Mouse (Mus musculus) midbrain, embryonic 10.5 days (tissue): Measurements from ENCODE around the gene Ralgapa2. TPM values are rescaled to one million over a fixed set of nuclear protein-coding genes. Genes with fewer than 3 reads are reported as not detected.

Experiments used
- DNase-seq: peaks from one replicate; pipeline ENCODE4 v3.0.0-alpha.2; 2017; ENCODE audit warnings: low spot score
- H3K27ac ChIP-seq: fragments of 300-500 bp; sonication (generic); replicated peaks from 2 replicates; pipeline ENCODE4 v1.5.1; 2016; ENCODE audit warnings: mild to moderate bottlenecking
- H3K27me3 ChIP-seq: fragments of 300-500 bp; sonication (generic); 2 replicates; pipeline ENCODE4 v1.6.1; 2016; ENCODE audit warnings: low read depth, mild to moderate bottlenecking; ENCODE audit not compliant: poor library complexity, severe bottlenecking
- H3K36me3 ChIP-seq: fragments of 300-500 bp; sonication (generic); 2 replicates; pipeline ENCODE4 v1.6.1; 2016; ENCODE audit warnings: mild to moderate bottlenecking, moderate library complexity
- H3K4me1 ChIP-seq: fragments of 300-500 bp; sonication (generic); 2 replicates; pipeline ENCODE4 v1.6.1; 2016
- H3K4me3 ChIP-seq: fragments of 300-500 bp; sonication (generic); 2 replicates; pipeline ENCODE4 v1.5.1; 2016; ENCODE audit warnings: mild to moderate bottlenecking, moderate library complexity
- H3K9me3 ChIP-seq: fragments of 300-500 bp; sonication (generic); replicated peaks from 2 replicates; pipeline ENCODE4 v1.6.1; 2016; ENCODE audit warnings: mild to moderate bottlenecking
- WGBS: fragments of 180-500 bp; shearing (Covaris S2); methylation state at CpG from one replicate; pipeline ENCODE4 v1.1.7; 2016; 5-methylcytosine and 5-hydroxymethylcytosine counted together
- polyA plus RNA-seq: library from polyadenylated mRNA; unstranded; fragments of >200 nt; fragmentation: Nextera tagmentation; extraction: Ambion mirVana; gene quantifications from 2 replicates; pipeline ENCODE4 v1.2.1, GENCODE M21; 2016

Ralgapa2 gene
- polyA plus RNA-seq, 1 experiment from 2014 or later, result 9.7 TPM

DNA sequence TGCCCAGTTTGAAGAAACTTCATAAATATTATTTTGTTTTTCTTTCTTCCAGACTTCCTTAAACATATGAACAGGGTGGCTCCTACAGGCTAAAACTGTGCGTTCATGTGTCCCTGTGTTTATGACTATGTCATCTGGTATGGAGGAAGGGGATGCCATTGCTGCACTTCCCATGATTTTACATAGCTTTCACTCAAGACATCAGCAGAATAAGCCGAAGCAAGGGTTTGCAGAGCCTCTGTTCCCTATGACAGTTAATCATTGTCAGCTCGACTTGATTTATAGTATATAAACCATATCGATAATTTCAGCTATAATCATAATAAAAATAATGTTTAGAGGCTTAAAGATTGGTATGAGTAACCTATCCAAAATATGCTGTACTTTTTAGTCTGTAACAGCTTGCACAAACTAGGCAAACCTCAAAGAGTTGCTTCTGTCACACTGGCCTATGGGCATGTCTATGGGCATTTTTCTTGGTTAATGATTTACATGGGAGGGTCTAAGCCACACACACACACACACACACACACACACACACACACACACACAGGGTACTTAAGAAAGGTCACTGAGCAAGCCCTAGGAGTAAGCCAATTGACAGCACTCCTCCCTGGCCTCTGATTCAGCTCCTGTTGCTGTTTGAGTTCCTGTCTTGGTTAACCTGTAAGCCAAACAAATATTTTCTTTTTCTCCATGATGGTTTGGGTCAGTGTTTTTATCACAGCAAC lies 12.7 kb upstream of the Ralgapa2 start:
- no peaks in the 10 kb centered on the region for H3K36me3 ChIP-seq
- H3K27ac ChIP-seq, result no peak overlapping the region
- no peaks in the 10 kb centered on the region for H3K9me3 ChIP-seq
- H3K4me3 ChIP-seq, result no peak overlapping the region
- H3K27me3 ChIP-seq, result no peaks in the 10 kb centered on the region
- 88% methylated on average over 4 of the region's 4 CpGs for WGBS
- H3K4me1 ChIP-seq, result 0 out of 2 replicates have a peak, but pooled peaks cover 4% of the 10 kb centered on the region
- DNase-seq, result no peak

DNA sequence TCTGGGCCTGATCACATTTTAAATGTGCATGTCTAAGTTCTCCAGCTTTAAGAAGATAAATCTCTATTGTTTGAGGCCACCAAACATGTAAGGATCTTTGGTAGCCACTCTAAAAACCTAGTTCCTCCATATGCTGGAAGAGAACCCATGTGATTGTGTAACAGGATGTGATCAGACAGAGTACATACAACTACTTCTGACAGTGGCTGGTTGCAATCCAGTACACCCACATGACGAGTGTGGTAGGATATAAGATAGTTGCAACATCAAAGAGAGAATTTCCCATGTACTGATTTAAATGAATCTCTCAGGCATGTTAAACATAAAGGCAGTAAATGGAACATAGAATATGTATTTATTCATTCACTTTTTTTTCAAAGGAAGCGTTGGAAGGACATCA lies 4.8 kb upstream of the Ralgapa2 start:
- no peaks in the 10 kb centered on the region; the same call in 1 of the 2 replicates for H3K4me1 ChIP-seq
- 91% methylated on average over 2 of the region's 2 CpGs for WGBS

DNA sequence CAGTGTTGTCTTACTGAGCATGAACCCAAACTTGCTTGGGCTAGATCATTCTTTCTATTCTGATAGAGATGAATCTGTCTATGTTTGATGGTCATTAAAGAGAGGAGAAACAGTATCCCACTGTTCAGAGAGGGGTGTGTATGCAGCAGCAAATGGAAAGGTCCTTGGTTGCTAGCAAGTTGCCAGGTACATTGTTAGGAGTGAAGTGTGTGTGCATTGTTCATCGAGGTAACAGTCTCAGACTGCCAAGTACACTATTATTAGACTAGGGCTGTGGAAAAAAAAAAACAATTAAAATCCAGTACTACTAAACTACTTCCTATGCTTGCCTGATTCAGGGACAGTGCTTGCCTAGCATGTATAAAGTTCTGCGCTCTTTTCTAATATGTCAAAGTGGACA lies 2.9 kb upstream of the Ralgapa2 start:
- 92% methylated on average over 2 of the region's 2 CpGs for WGBS
- Histone ChIP-seq H3K4me3 (no peak overlapping the region), H3K4me1 (peaks cover 16% of the 10 kb centered on the region), H3K9me3 (no peaks in the 10 kb centered on the region), H3K27ac (no peak overlapping the region), H3K27me3 (no peaks in the 10 kb centered on the region), H3K36me3 (no peaks in the 10 kb centered on the region)
- no peak for DNase-seq

More for the DNA sequence above, 4.8 kb upstream of the Ralgapa2 start:
- Histone ChIP-seq H3K27ac (no peak overlapping the region), H3K27me3 (no peaks in the 10 kb centered on the region), H3K4me3 (no peak overlapping the region), H3K9me3 (no peaks in the 10 kb centered on the region), H3K36me3 (no peaks in the 10 kb centered on the region)
- no peak for DNase-seq

DNA sequence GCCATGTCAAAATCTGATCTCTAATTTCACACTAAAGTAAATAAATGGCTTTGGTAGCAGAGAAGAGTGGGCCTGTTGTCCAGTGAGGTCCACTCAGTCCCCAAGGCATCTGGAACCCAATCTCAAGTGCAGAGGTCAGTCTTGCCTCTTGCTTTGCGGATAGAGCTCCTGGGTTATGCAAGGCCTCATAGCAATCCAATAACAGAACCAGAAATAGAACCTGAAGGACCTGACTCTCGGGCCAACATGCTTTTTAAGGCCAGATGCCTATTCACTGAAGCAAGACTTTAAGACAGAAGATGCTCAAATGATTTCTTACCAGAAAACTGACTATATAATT lies 407 bp upstream of the Ralgapa2 start:
- no peak for DNase-seq
- H3K36me3 ChIP-seq, result no peaks in the 10 kb centered on the region
- 0 out of 2 replicates have a peak overlapping the region, but pooled peaks have one; percentile 95 for H3K27ac ChIP-seq
- no peaks in the 10 kb centered on the region for H3K27me3 ChIP-seq
- WGBS, result 76% methylated on average over 2 of the region's 2 CpGs
- H3K4me3 ChIP-seq, result peak overlapping the region; percentile 87
- peaks cover 26% of the 10 kb centered on the region for H3K4me1 ChIP-seq
- H3K9me3 ChIP-seq, result no peaks in the 10 kb centered on the region

DNA sequence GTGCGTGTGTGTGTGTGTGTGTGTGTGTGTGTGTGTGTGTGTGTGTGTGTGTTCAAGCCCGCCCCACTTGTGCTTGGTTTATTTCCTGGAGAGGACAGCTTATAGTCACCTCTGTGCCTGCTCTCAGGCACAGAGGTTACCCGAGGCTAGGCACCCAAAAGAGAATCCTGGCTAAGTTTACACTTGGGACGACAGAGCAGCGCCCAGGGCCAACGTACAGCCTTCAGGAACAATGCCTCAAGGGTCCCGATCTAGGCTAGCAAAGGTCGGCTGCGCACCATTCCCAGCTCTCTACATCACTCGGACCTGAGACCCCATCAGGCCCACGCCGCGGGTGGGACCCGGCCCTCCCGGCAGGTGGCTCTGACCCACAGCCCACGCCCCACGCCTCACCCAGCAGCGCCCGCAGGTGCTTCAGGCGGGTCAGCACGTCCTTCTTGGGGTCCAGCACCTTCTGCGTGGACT lies 711 bp downstream of the Ralgapa2 start:
- Histone ChIP-seq H3K27ac (peak overlapping the region; percentile 95), H3K4me1 (peaks cover 26% of the 10 kb centered on the region), H3K4me3 (peak overlapping the region; percentile 87), H3K36me3 (no peaks in the 10 kb centered on the region), H3K27me3 (no peaks in the 10 kb centered on the region), H3K9me3 (no peaks in the 10 kb centered on the region)
- DNase-seq, result no peak
- under 1% methylated on average over 22 of the region's 22 CpGs for WGBS

DNA sequence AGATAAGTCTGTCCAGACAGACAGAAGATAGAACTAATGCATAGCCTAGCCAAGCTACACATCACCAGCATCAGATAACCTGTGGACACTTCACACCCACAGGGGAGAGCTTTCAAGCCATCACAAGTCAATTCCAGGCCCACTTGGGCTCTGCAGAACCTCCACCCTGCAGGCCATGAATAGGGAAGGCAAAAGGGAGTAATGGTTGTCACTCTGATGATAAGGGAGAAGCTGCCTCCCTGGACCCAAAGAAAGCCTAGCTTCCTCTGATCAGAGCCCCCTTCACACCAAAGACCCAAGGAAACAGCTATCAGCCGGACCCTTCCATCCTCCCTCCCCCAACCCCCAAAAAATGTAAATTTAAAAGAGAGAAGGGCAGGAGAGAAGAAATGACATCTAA lies 1.4 kb downstream of the Ralgapa2 start:
- H3K27me3 ChIP-seq, result no peaks in the 10 kb centered on the region
- H3K4me1 ChIP-seq, result peaks cover 26% of the 10 kb centered on the region
- DNase-seq, result no peak
- 15% methylated on average over 1 of the region's 1 CpGs for WGBS
- H3K36me3 ChIP-seq, result no peaks in the 10 kb centered on the region
- H3K4me3 ChIP-seq, result peak overlapping the region; percentile 87
- no peak overlapping the region for H3K27ac ChIP-seq
- H3K9me3 ChIP-seq, result no peaks in the 10 kb centered on the region

DNA sequence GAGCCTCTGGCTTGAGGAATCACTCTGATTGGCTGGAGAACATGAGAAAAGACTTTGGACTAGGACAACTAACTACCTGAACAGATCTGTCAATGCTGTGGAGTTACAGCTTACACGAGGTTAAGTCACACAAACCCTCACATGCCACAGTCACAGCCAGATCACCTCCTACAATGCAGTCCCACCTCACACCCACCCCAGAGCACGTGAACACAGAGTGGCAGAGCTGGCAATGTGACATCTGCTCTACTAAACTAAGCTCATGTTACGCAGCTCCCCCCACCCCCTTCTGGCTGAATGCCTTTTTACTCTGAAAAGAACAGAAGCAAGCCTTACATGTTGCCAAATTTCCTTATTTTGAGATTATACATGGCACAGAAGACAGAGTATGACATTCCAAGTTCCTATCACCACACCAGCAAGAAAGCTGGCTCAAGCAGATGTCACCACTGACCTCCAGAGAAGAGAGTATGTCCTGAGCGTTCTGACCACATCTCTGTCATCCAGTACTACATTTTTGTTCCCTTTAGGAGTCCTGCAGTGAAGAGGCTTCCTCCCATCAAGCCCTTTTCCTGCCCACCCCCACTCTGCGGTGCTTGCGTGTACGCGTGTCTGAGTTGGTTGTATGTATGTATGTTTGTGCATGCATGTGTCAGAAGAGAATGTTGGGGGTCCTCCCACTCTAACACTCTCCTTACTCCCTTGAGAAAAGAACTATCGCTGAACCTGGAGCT lies 9.4 kb downstream of the Ralgapa2 start:
- no peaks in the 10 kb centered on the region for H3K27me3 ChIP-seq
- DNase-seq, result no peak
- peaks cover 16% of the 10 kb centered on the region for H3K4me1 ChIP-seq
- no peaks in the 10 kb centered on the region for H3K9me3 ChIP-seq
- no peaks in the 10 kb centered on the region; the same call in 1 of the 2 replicates for H3K36me3 ChIP-seq
- H3K4me3 ChIP-seq, result no peak overlapping the region
- no peak overlapping the region for H3K27ac ChIP-seq
- 83% methylated on average over 9 of the region's 9 CpGs for WGBS

DNA sequence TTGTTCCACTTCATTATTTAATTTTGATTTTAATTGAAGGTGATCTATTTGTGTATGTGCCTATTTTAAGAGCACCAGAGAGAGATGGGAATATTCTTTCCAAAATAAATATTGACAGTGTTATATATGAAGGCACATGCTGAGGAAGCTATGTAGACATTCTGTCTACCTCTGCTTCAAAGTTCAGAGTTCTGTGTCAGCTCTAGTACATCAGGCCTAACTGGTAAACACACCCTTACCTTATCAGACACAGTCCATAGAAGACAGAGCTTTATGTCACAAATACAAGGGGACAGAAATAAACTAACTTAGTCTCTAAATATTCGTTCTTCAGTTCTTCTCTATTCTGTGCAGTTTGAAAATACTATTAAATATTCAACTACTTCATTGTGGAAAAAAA lies 12.1 kb downstream of the Ralgapa2 start:
- Histone ChIP-seq H3K9me3 (no peaks in the 10 kb centered on the region), H3K4me3 (no peak overlapping the region), H3K4me1 (peaks cover 23% of the 10 kb centered on the region), H3K27me3 (no peaks in the 10 kb centered on the region), H3K27ac (no peak overlapping the region), H3K36me3 (no peaks in the 10 kb centered on the region; the same call in 1 of the 2 replicates)
- no peak for DNase-seq
- 93% methylated on average over 1 of the region's 1 CpGs for WGBS

DNA sequence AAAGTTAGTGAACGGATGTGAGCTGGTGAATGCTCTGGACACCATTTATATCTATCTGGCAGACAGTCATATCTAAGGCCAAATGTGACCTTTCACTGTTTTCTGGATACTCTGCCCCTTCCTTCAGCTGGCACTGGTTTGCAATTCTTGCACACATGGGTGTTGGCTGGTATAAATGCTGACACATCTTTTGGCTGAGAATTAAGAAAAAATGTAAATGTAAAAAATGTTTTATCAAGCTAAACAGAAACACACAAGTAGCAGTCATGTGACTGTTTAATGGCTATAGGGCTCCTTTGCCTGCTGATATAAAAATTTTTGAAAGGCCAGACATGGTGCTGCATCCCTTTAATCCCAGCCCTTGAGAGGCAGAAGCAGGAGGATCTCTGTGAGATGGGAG lies 13.0 kb downstream of the Ralgapa2 start:
- WGBS, result 100% methylated on average over 1 of the region's 1 CpGs
- Histone ChIP-seq H3K4me1 (peaks cover 23% of the 10 kb centered on the region), H3K4me3 (no peak overlapping the region), H3K27me3 (no peaks in the 10 kb centered on the region), H3K27ac (no peak overlapping the region), H3K9me3 (no peaks in the 10 kb centered on the region), H3K36me3 (no peaks in the 10 kb centered on the region; the same call in 1 of the 2 replicates)
- DNase-seq, result no peak

DNA sequence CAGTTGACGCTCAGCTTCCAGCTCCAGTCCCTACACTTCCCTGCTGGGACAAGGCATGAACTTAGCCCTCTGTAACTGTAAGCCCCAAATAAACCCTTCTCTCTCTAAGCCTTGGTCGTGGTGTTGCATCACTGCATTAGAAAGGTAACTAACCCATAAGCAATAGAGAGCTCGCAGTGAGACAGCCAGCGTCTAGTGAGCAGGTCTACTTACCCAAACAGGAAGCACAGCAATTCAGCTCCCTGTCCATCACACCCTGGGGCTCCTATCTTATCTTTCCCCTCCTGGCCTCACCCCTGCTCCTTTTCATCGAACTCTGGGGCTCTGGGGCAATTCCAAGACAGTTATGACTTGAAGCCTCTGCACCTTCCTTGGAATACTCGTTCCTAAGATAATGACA lies 13.8 kb downstream of the Ralgapa2 start:
- Histone ChIP-seq H3K27me3 (no peaks in the 10 kb centered on the region), H3K36me3 (no peaks in the 10 kb centered on the region; the same call in 1 of the 2 replicates), H3K4me3 (no peak overlapping the region), H3K9me3 (no peaks in the 10 kb centered on the region), H3K27ac (no peak overlapping the region), H3K4me1 (peaks cover 18% of the 10 kb centered on the region)
- DNase-seq, result no peak
- 90% methylated on average over 6 of the region's 6 CpGs for WGBS

DNA sequence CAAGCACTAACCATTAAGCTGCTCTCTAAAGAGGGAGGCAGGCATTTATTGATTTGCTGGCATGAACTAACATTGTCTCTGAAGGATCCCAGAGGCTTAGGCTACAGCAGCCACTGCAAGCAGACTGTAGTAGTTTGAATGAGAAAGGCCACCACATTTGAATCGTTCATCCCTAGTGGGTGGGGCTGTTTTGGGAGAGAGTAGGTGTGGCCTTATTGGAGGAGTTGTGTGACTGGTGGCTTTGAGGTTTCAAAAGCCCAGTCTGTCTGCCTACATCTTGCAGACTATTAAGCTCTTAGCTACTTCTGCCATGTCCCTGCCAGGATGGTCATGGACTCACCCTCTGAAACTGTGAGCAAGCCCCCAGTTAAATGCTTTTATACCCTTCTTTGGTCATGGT lies 15.1 kb downstream of the Ralgapa2 start:
- no peak overlapping the region for H3K4me3 ChIP-seq
- no peaks in the 10 kb centered on the region for H3K9me3 ChIP-seq
- H3K27ac ChIP-seq, result no peak overlapping the region
- H3K4me1 ChIP-seq, result peaks cover 7% of the 10 kb centered on the region; the same call in 1 of the 2 replicates
- H3K36me3 ChIP-seq, result no peaks in the 10 kb centered on the region; the same call in 1 of the 2 replicates
- no peak for DNase-seq
- 33% methylated on average over 1 of the region's 1 CpGs for WGBS
- no peaks in the 10 kb centered on the region for H3K27me3 ChIP-seq

DNA sequence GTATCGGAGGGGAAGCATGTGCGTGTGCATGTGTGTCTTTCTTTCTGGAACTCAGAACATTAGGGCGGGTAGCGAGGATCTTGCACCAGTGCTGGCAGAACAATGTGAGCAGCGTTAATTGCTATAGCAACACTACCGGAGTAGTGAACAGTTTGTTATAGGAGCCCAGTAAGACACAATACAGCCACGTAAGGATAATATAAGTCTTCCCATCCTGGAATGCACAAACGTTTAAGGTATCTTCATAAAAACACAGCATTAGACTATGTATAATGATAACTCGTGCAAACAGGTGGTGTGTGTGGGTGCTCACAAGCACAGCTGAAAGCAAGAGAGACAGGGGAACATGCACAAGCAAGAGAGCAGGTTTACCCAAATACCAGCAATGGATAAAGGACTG lies 16.4 kb downstream of the Ralgapa2 start:
- no peaks in the 10 kb centered on the region for H3K9me3 ChIP-seq
- peaks cover 7% of the 10 kb centered on the region; the same call in 1 of the 2 replicates for H3K4me1 ChIP-seq
- H3K4me3 ChIP-seq, result no peak overlapping the region
- no peak for DNase-seq
- H3K36me3 ChIP-seq, result no peaks in the 10 kb centered on the region; the same call in 1 of the 2 replicates
- no peak overlapping the region for H3K27ac ChIP-seq
- no peaks in the 10 kb centered on the region for H3K27me3 ChIP-seq
- 83% methylated on average over 9 of the region's 9 CpGs for WGBS
